Mouse (Mus musculus): ENCODE results near the gene Med16. TPM values are rescaled to one million over a fixed set of nuclear protein-coding genes. Genes with fewer than 3 reads are reported as not detected.

The Med16 gene
- polyA plus RNA-seq (2015; fragmentation: Nextera tagmentation; extraction: Ambion mirVana): 38.0 and 41.7 TPM in 2 replicates

DNA sequence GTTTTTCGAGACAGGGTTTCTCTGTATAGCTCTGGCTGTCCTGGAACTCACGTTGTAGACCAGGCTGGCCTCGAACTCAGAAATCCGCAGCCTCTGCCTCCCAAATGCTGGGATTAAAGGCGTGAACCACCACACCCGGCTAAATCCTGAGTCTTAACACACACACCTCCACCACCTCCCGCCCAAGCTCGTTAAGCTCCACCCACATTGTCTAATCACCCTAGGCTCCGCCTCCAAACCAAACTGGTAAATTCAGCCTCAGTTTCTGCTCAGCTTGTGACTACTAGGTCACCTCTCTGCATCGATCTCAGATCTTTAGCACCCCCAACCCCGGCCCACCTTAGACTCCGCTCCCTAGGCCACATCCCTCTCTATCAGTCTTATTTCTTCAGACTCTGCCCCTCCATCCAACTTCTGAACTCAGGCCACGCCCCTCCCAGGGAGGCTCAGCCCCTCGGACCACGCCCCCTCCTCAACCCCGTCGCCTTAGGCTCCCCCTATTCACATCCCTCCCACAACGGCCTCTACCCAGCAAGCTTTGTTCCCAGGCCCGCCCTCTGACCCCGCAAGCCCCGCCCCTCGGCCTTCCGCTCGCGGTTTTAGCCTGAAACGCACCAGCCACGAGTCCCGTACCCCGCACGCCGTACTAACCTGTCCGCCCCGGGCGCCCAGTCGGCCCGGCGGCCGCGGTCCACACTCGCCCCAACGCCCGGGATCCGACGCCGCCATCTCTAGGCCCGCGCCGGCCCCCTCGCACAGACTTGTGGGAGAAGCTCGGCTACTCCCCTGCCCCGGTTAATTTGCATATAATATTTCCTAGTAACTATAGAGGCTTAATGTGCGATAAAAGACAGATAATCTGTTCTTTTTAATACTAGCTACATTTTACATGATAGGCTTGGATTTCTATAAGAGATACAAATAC is at the start of gene Med16:
TSS of gene Med16 (minus strand) at position 757 of the 925 bp plus-strand sequence.

DNA sequence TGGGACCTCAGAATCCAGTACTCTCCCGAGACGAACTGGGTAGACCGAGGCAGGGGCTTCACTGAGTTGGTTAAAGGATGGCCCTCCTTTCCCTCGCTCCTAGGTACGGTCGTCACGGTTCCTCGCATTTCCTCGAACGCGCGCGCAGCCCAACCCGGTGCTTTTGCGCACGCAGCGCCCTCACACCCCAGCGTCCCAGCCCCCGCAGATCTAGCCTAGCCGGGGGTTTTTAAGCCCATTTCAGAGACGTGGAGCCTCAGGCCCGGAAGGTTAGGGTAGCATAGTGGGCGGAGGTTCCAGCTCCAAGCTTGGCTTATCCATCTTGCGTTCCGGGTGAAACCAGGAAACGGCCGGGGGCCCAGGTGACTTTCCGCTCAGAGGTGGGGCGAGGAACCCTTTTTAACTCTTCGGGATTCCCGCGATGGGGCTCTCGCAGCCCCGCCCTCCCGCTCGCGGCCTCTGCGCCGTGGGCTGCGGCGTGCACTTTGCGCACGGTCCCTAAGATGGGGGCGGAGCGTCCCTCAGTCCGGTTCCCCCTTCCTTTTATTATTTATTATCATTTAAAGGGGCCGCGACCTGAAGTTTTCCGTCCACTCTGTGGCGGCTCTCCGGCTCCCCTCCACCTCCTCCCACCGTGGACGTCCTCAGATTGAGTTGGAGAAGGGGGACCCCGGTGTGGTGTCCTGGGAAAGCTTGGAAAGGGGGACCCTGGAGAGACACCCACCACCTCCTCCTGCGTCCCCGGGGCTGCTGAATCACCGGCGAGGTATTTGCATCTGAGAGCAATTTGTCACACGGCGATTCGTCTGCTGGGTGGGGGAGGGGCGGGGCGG is 18.0 kb upstream of the Med16 start, which contains the start of gene Arid3a:
TSS of gene Arid3a (plus strand) at position 553 of the 833 bp plus-strand sequence.

DNA sequence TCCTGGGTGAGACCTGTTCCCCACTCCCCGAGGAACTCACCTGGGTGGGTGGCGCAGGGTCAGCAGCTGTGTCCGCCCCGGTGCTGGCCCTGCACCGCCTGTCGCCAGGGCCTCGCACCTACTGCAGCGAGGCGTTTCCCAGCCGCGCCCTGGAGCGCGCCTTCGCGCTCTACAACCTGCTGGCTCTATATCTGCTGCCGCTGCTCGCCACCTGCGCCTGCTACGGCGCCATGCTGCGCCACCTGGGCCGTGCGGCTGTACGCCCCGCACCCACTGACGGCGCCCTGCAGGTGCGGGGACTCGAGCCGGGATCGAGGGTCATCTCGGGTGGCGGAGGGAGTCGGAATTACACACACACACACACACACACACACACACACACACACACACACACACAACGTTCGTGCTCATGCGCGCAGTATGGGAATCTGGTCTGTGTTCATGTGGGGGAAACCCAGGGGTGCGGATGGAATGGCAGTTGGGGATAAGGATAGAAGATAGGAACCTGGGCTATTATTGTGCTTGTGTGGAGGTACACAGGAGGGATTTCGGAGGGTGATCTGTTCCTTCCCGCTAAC is 12.3 kb upstream of the Med16 start, which contains the start of gene R3hdm4:
TSS of gene R3hdm4 (minus strand) at position 251 of the 578 bp plus-strand sequence.

DNA sequence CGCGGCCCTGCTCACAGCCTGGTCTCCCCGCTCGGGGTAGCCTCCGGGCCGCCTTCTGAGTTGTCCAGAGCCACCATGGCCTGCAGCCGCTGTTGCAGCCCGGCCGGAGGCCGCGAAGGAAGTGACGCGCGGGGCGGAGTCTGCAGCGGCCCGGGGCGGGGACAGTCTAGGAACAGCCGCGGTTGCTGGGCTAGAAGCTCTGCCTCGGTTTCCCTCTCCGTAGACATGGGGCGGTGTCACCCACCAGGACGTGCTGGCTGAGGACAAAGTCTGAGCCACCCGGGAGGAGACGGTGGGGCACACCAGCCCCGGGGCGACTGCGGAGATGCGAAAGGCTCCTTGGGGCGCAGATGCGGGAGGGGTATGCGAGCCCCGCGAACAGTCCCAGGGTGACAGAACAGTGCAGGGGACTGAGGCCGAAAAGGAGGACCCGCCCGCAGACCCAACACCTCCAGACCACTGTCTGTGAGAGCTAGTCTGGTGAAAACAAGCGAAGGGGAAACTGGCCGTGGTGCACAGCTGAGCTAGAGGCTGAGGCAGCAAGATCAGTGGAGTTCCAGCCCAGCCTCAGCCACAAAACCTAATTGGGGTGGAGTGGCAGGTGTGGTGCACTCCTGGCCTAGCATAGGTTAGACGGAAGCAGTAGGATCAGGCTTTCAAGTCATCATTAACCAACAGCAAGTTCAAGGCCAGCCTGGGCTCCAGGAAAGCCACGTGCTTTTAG is 8.2 kb upstream of the Med16 start, which contains the start of gene Kiss1r:
TSS of gene Kiss1r (plus strand) at position 164 of the 724 bp plus-strand sequence.

DNA sequence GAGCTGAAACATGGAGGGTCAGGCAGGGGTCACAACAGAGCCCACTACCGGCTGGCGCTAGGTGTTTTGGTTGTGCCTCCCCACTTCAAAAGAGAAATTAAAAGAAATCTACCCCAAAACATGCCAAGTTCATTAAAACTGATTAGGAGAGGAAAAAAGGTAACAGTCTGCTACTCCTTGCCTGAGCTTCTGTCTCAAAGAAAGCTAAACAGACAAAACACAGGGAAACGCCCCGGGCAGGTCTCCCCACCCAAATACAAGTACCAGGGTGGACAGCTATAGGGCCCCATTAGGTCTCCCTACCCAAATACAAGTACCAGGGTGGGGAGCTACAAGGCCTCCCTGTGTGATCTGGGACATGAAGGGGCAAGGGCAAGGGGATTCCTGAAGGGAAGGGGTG is 1.8 kb upstream of the Med16 start, which contains the start of gene Gm26602:
TSS of gene Gm26602 (plus strand) at position 301 of the 400 bp plus-strand sequence.

DNA sequence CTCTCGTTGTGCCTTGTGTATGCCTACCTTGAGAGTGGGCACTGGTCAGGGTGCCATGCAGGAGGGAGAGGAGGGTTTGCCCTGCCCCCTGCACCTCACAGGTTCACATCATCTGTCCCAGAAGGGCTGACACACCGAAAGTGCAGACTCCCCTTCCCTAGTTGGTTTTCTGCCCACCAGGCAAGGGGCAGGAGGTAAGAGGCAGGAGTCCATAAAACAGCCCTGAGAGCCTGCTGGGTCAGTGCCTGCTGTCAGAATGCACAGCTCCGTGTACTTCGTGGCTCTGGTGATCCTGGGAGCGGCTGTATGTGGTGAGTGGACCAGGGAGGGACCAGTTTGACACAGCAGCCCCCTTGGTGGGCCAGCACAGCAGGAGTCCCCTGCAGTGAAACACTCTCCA is 18.1 kb downstream of the Med16 start, which contains the start of gene Cfd:
TSS of gene Cfd (plus strand) at position 184 of the 400 bp plus-strand sequence.

DNA sequence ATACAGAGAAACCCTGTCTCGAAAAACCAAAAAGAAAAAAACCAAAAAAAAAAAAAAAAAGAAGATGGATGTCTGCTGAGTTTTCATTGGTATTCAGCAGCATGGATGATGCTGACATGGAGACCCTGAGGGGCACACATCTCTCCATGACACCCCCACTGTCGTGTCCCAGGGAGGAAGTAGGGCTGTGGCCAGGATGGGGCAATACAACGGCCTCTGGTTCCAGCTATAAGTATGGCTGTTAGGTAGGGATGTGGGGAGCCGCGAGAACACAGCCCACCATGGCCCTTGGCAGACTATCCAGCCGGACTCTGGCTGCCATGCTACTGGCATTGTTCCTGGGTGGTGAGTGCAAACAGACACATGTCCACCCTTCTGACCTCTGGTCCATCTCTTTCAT is 22.7 kb downstream of the Med16 start, which contains the start of gene Elane:
TSS of gene Elane (plus strand) at position 194 of the 400 bp plus-strand sequence.

DNA sequence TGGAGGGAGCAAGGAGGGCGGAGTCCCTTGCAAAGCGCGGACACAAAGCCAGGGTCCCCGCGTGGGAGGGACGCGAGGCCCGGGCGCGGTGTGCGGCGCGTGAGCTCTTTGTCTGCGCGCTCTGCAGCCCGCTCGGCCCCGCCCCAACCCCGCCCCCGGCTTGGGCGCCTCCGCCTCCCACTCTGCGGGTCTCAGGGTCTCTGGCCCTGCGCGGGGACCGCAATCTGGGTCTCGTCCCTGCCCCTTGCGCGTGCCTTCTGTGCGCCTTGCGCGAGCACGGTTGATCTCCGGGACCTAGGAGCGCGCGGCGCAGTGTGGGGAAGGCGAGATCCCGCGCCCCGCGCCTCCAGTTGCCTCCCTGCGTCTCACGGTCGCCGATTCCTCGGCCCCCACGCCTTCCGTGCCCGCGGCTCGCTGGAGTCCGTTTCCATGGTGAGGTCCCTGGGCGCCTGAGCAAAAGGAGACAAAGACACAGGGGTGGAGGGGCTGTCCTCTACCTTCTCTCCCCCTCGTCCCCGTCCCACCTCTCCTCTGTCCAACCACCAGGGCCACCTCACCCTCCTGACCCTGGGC is 34.3 kb downstream of the Med16 start, which contains the start of the genes Prtn3 and Plppr3:
TSS of gene Prtn3 (plus strand) at position 187 of the 573 bp plus-strand sequence.
TSS of gene Plppr3 (minus strand) at position 345 of the 573 bp plus-strand sequence.

DNA sequence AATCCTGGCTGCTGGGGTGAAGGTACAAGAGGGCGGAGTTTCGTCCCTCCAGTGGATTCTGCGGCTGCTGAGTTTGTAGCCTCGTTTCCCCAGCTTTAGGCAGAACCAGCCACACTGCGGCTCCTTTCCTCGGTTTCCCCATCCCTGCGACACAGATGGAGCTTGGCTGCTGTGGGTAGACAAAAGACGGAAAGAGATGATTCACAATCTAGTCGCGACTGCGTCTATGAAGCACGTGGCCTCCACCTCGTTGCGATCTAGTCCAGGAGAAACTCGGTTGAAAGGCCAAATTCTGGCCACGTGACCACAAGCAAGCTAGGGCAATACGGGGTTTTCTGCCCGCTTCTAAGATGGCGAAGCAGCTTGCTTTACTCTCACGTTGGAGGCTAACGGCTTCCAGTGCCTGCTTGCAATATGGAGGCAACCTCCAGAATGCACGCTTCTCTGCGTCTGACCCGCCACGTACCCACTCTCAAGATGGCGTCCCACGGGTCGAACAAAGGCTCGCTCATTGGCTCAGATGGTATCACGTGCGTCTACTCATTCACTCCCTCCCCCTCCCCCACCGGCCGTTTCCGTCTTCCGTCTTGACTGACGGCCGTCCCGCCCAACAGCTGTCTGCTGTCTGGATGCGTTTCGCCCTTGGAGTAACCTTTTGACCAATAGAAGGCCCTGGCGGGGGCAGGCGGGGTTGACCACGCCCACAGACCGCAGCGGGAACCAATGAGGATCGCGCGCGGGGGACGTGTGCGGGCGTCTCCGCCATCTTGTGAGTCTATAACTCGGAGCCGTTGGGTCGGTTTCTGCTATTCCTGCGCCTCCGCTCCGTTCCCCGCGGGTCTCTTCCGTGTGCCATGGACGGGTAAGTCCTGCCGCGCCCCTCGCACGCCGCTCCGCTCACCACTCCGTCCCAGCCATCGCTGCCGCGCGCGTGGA is 54.6 kb downstream of the Med16 start, which contains the start of gene Ptbp1:
TSS of gene Ptbp1 (plus strand) at position 568 of the 936 bp plus-strand sequence.

Small RNA genes lying within 50 kb of the gene (microRNA-seq; reads per million reads assigned to microRNA genes)
- not detected for gene Mir6910

Other genes starting within 250 kb of the Med16 start
- 0.57 and 0.93 TPM in 2 replicates for gene Madcam1, start 244.4 kb downstream of the Med16 start, polyA plus RNA-seq (2015; fragmentation: Nextera tagmentation; extraction: Ambion mirVana)
- gene Tpgs1, start 239.6 kb downstream of the Med16 start, polyA plus RNA-seq (2015; fragmentation: Nextera tagmentation; extraction: Ambion mirVana): 142 and 148 TPM in 2 replicates
- 68.6 and 75.3 TPM in 2 replicates for gene Cdc34, start 226.7 kb downstream of the Med16 start, polyA plus RNA-seq (2015; fragmentation: Nextera tagmentation; extraction: Ambion mirVana)
- gene Gzmm, start 219.9 kb downstream of the Med16 start, polyA plus RNA-seq (2015; fragmentation: Nextera tagmentation; extraction: Ambion mirVana): 0.83 and 1.1 TPM in 2 replicates
- gene Bsg, start 204.4 kb downstream of the Med16 start, polyA plus RNA-seq (2015; fragmentation: Nextera tagmentation; extraction: Ambion mirVana): 1,217 and 1,238 TPM in 2 replicates
- 10.7 and 16.5 TPM in 2 replicates for gene Hcn2, start 192.3 kb downstream of the Med16 start, polyA plus RNA-seq (2015; fragmentation: Nextera tagmentation; extraction: Ambion mirVana)
- 33.3 and 33.7 TPM in 2 replicates for gene Polrmt, start 162.3 kb downstream of the Med16 start, polyA plus RNA-seq (2015; fragmentation: Nextera tagmentation; extraction: Ambion mirVana)
- 4.8 and 5.8 TPM in 2 replicates for gene Fgf22, start 153.8 kb downstream of the Med16 start, polyA plus RNA-seq (2015; fragmentation: Nextera tagmentation; extraction: Ambion mirVana)
- gene Rnf126, start 142.0 kb downstream of the Med16 start, polyA plus RNA-seq (2015; fragmentation: Nextera tagmentation; extraction: Ambion mirVana): 115 and 119 TPM in 2 replicates
- gene Fstl3, start 131.7 kb downstream of the Med16 start, polyA plus RNA-seq (2015; fragmentation: Nextera tagmentation; extraction: Ambion mirVana): 3.2 and 4.4 TPM in 2 replicates
- gene Prss57, start 118.0 kb downstream of the Med16 start, polyA plus RNA-seq (2015; fragmentation: Nextera tagmentation; extraction: Ambion mirVana): 0.12 TPM in 1 of 2 replicates, not detected in the other
- gene Palm, start 115.4 kb downstream of the Med16 start, polyA plus RNA-seq (2015; fragmentation: Nextera tagmentation; extraction: Ambion mirVana): 202 and 243 TPM in 2 replicates
- 0.36 and 0.45 TPM in 2 replicates for gene Misp, start 87.9 kb downstream of the Med16 start, polyA plus RNA-seq (2015; fragmentation: Nextera tagmentation; extraction: Ambion mirVana)
- 41.0 and 46.2 TPM in 2 replicates for gene Ptbp1, start 54.5 kb downstream of the Med16 start, polyA plus RNA-seq (2015; fragmentation: Nextera tagmentation; extraction: Ambion mirVana)
- 10.9 and 11.4 TPM in 2 replicates for gene Prtn3, start 34.4 kb downstream of the Med16 start, polyA plus RNA-seq (2015; fragmentation: Nextera tagmentation; extraction: Ambion mirVana)
- gene Plppr3, start 34.3 kb downstream of the Med16 start, polyA plus RNA-seq (2015; fragmentation: Nextera tagmentation; extraction: Ambion mirVana): 253 and 298 TPM in 2 replicates
- gene Elane, start 22.7 kb downstream of the Med16 start, polyA plus RNA-seq (2015; fragmentation: Nextera tagmentation; extraction: Ambion mirVana): not detected in 2 replicates
- 0.37 TPM in 1 of 2 replicates, not detected in the other for gene Cfd, start 18.1 kb downstream of the Med16 start, polyA plus RNA-seq (2015; fragmentation: Nextera tagmentation; extraction: Ambion mirVana)
- gene Gm26602, start 1.9 kb upstream of the Med16 start, polyA plus RNA-seq (2015; fragmentation: Nextera tagmentation; extraction: Ambion mirVana): 32.0 TPM in 1 of 2 replicates, not detected in the other
- gene Kiss1r, start 8.0 kb upstream of the Med16 start, polyA plus RNA-seq (2015; fragmentation: Nextera tagmentation; extraction: Ambion mirVana): 3.6 and 3.7 TPM in 2 replicates
- gene R3hdm4, start 12.3 kb upstream of the Med16 start, polyA plus RNA-seq (2015; fragmentation: Nextera tagmentation; extraction: Ambion mirVana): 268 and 306 TPM in 2 replicates
- 1.7 and 3.0 TPM in 2 replicates for gene Arid3a, start 18.1 kb upstream of the Med16 start, polyA plus RNA-seq (2015; fragmentation: Nextera tagmentation; extraction: Ambion mirVana)
- 108 and 110 TPM in 2 replicates for gene Wdr18, start 51.2 kb upstream of the Med16 start, polyA plus RNA-seq (2015; fragmentation: Nextera tagmentation; extraction: Ambion mirVana)
- gene Grin3b, start 61.8 kb upstream of the Med16 start, polyA plus RNA-seq (2015; fragmentation: Nextera tagmentation; extraction: Ambion mirVana): 0.24 and 0.35 TPM in 2 replicates
- 33.5 and 35.6 TPM in 2 replicates for gene Tmem259, start 75.4 kb upstream of the Med16 start, polyA plus RNA-seq (2015; fragmentation: Nextera tagmentation; extraction: Ambion mirVana)
- 19.9 and 20.5 TPM in 2 replicates for gene Cnn2, start 79.7 kb upstream of the Med16 start, polyA plus RNA-seq (2015; fragmentation: Nextera tagmentation; extraction: Ambion mirVana)
- gene Abca7, start 87.6 kb upstream of the Med16 start, polyA plus RNA-seq (2015; fragmentation: Nextera tagmentation; extraction: Ambion mirVana): 2.6 TPM in 2 replicates
- 1.9 TPM in 2 replicates for gene Arhgap45, start 107.7 kb upstream of the Med16 start, polyA plus RNA-seq (2015; fragmentation: Nextera tagmentation; extraction: Ambion mirVana)
- gene Polr2e, start 130.9 kb upstream of the Med16 start, polyA plus RNA-seq (2015; fragmentation: Nextera tagmentation; extraction: Ambion mirVana): 138 and 143 TPM in 2 replicates
- gene Gpx4, start 138.2 kb upstream of the Med16 start, polyA plus RNA-seq (2015; fragmentation: Nextera tagmentation; extraction: Ambion mirVana): 738 and 765 TPM in 2 replicates
- 8.5 and 9.0 TPM in 2 replicates for gene Sbno2, start 196.6 kb upstream of the Med16 start, polyA plus RNA-seq (2015; fragmentation: Nextera tagmentation; extraction: Ambion mirVana)
- gene Stk11, start 206.9 kb upstream of the Med16 start, polyA plus RNA-seq (2015; fragmentation: Nextera tagmentation; extraction: Ambion mirVana): 14.6 and 18.3 TPM in 2 replicates
- 803 and 819 TPM in 2 replicates for gene Atp5d, start 229.7 kb upstream of the Med16 start, polyA plus RNA-seq (2015; fragmentation: Nextera tagmentation; extraction: Ambion mirVana)
- 110 and 138 TPM in 2 replicates for gene Cbarp, start 231.9 kb upstream of the Med16 start, polyA plus RNA-seq (2015; fragmentation: Nextera tagmentation; extraction: Ambion mirVana)
- 16.4 and 21.8 TPM in 2 replicates for gene Midn, start 239.3 kb upstream of the Med16 start, polyA plus RNA-seq (2015; fragmentation: Nextera tagmentation; extraction: Ambion mirVana)